Mouse (Mus musculus) common myeloid progenitor, adult 5-6 weeks (primary cell): ENCODE results near the gene Ninj2. TPM values are rescaled to one million over a fixed set of nuclear protein-coding genes. Genes with fewer than 3 reads are reported as not detected.
"Not testable (repeated sequence)": the region's sequence is repeated elsewhere in the genome, so short reads cannot be mapped to it uniquely, and the experiment has no call there.

ENCODE experiments used
- ATAC-seq: replicated peaks from 2 replicates; pipeline ENCODE4 v1.8.0; 2016; ENCODE audit warnings: low read depth, mild to moderate bottlenecking, moderate TSS enrichment, inconsistent platforms; ENCODE audit not compliant: poor library complexity, severe bottlenecking
- total RNA-seq: library from RNA; stranded (forward); fragments of 200-1000, 187-1606 nt; gene quantifications from 2 replicates; pipeline ENCODE4 v1.2.3, GENCODE M21; 2017

Gene Ninj2
- not detected in 2 replicates for total RNA-seq

DNA sequence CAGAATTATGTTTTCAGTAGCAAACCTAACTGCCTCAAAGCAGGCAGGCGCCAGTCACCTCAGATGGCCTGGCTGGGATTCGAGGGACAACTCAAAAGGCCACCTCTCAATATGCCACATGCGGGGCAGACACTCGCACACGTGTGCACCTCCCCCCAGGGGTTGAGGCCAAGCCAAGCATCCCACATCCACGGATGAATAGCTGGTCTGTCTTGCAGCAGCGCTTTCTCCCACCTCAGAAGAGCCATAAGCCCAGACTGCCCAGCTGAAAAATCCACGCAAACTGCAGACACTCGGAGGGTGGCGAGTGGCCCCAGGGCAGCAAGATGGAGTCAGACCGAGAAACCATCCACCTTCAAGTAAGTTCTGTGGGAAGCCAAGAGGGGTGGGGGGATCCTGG, at the start of gene Ninj2:
Gene Ninj2 (plus strand): TSS at position 251 of the 400 bp plus-strand sequence.
- no peak for ATAC-seq

DNA sequence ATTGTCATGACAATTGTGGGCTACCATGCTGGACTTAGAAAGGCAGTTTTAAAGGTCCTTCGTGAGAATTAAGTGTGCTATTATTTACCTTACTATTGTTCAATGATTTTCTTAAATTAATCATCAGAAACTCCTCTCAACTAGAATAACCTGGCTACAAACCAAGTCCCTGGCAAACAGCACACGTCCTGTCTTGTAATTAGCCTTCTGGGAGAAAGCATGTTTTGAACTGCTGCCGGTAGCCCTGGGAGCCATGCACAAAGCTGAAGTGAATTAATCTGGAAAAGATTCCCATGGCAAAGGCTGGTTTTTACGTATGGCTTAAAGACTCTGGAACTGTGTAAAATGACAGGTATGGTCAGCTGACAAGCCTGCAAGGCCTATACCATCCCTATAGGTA, 47.7 kb upstream of the Ninj2 start:
- no peak for ATAC-seq

DNA sequence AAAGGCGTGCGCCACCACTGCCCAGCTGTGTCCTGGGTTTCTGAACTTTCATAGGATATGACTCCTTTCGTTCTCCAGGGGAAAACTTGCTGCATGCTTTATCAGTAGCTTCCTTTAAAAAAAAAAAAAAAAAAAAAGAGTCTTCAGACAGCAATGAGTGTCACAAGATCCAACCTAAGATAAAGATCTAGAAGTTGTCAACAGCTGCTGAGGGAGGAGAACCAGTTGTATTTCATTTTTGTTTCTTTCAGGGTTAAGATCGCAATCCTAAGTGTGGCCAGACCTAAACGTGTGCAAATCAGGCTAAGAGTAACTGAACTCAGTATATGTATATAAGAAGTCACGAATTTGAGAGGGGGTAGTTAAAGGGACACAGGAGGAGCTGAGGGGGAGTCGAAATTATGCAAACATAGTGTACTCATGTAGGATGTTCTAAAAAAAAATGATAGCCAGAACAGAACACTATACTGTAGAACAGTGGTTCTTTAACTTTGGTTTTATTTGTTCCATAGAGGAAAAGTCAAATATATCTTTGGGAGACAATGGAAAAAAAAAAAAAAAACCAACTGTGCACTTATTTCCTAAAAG, 45.4 kb upstream of the Ninj2 start:
- ATAC-seq: no peak

DNA sequence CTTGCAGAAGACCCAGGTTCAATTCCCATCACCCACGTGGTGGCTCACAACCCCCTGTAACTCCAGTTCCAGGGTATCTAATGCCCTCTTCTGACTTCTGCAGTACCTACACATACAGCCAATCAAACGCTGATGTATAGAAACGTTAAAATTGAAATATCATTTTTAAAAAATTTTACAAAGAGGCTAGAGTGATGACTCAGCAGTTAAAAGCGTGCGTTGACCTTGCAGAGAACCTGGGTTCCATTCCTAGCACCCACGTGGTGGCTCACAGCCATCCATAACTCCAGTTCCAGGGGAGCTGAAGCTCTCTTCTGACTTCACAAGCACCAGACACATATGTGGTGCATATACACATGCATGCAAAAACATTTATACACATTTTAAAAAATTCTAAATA, 38.7 kb upstream of the Ninj2 start:
- no peak for ATAC-seq

DNA sequence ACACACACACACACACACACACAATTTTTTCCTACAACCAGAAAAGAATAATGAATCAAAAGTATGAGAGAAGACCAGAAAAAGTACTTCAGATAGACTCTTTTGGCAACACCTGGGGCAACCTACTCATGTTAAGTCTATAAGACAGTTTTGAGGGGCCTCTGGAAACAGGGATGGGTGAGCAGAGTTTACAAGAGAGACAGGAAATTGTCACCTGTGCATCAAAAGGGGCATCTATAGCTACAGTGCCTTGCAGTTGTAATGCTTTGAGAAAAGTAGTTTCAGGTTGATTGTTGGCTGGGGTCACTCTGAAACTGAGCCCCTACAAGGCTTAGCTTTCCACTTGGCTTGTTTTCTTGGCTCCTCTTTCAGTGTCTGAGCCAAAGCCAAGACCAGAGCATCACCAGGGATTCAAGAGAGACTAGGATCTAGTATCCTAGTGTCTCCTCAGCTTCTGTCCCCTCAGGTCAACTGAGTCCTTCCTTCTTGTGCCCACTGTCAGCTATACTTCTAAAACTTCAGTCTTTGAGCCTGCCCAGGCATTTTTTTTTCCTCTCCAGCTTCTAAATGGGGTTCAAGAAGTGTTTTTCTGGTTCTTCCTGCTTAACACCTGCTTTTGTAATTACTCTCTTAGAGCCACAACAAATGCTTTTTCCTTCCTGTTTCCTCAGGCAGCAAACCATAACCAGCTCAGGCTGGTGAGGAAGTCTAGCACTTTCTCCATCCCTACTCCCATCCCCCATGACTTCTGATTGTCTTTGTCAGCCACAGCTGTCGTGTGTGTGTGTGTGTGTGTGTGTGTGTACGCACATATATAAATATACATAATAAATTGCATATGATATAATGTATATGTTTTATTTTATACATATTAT, 37.2 kb upstream of the Ninj2 start:
- 0 out of 2 replicates have a peak, but pooled peaks have one; percentile 36 for ATAC-seq

DNA sequence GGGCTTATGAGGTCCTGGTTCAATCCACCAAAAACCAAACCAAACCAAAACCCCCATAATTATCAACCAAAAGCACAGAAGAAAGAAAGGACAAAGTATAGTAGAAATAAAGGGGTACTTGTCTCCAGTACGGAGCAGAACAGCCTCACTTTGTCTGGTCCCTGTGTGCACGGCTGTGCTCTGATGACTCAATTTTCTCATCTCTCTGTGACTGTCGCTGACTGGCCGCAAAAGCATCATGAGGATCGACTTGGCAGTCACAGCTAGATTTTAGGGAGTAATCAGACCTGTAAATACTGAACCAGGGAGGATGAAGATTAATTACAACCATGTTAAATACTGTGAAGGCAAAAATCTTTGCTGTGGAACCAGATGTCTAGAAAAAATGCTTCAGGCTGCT, 30.2 kb upstream of the Ninj2 start:
- ATAC-seq: no peak

DNA sequence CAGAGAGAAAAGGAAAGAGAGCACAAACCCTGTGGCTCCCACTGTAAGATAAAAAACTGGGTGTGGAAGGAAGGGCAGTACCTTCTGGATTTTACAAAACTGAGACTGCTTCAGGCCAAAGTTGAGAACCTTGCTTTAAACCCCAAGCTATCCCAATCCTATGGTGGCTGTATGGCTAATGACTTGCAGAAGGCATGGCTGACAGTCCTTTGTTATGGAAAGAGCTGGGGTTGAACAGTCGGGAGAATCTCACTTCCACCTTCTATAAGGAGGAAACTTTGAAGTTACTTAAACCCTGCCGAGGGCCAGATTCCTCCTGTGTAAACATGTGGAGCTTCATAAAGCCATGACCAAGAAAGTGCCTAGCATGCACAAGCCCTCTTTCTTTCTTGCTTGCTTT, 28.5 kb upstream of the Ninj2 start:
- no peak for ATAC-seq

DNA sequence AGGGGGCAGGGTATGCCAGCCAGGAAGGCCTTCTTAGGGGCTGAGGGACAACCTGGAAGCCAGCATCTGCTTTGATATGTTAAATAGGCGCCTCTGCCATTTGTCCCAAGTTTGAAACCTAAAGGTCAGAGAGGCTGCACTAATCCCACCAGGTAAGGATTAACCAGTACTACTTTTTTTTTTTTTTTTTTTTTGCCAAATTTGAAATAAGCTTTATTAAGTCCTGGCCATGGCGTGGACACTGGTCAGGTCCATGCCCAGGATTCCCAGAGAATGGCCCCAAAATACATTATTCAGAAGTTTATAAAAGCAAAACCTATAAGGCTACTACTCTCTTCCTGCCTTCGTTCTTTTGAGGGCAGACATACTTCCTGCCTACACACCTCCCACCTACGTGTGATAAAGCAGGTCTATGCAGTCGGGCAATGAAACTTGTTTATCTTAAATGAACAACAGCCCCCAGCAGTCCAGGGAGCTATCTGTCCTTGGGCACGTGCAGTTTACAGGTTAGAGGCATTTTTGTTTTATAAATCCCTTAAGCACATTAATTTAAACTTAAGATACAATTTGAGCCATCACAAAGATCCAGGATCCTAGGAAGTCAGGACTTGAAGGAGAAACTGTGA, 27.5 kb upstream of the Ninj2 start:
- no peak for ATAC-seq

DNA sequence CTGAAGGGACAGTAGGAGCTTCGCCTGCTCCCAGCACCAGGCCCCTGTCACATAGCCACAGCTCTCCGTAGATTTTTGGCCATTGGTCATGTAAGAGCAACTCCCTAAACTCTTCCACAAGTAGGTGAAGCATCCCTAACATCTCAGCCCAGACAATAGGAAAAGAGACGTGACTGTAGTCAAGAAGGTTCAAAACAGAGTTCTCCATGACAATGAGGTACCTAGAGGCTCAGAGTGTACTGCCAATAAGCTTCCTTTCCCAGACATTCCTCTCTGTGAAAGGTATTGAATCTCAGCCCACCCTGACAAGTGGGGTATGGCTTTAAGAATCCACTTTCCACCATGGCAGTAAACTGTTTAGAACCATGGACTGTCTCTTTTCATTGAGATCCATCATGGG, 23.6 kb upstream of the Ninj2 start:
- no peak for ATAC-seq

DNA sequence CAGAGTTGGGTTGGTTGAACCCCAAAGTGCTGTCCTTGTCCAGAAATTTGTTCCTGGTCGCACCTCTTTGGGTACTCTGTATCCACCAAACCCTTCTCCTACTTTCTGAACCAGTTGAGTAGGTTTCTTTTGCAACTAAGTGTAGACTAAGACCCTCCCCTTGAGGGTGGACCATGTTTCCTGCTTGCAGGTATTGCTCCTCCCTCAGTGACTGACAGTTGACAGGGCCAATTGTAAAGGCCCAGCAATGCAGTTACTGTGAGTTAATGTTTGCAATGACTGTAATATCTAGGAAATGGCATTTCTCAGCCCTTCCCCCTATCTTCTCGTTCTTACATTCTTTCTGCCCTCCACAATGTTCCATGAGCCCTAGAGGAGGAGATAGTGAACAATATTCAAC, 20.5 kb upstream of the Ninj2 start:
- no peak for ATAC-seq

DNA sequence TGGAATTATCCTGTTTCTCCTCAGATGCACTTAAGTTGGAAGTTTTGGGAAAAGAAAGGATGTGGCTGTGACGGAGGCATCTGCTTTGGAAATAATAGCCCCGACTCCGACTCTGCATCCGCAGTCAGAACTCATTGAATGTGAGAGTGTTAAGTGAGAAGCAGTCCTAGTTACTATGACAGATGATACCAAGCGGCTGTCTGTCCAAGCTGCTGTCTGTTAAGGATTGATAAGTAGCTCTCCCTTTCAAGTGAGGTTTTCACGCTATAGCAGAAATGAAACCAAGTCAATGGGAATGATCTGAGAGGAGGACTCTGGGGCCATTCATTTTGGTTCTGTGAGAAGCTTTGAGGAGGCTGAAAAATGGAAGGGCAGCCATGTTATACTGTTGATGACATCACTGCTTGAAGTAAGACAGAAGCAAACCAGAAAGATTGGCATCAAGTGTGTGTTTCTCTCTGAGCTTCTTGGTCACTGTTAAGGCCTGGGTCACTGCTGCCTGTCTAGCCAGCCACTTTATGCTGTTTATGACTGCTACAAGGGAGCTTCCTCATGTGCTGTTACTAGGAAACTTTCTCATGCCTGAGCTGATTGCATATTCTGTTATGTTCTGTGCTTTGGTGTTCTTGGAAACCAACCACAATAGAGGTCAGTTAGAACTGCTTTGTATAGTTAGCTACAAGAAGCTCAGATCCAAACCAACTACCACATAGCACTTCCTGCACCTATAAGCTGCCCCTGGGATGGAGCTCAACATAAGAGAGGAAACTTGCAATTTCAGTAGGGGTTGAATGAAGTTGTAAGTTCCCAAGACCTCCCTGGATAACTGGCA, 16.3 kb upstream of the Ninj2 start:
- peak; percentile 50; the same call in 1 of the 2 replicates for ATAC-seq

DNA sequence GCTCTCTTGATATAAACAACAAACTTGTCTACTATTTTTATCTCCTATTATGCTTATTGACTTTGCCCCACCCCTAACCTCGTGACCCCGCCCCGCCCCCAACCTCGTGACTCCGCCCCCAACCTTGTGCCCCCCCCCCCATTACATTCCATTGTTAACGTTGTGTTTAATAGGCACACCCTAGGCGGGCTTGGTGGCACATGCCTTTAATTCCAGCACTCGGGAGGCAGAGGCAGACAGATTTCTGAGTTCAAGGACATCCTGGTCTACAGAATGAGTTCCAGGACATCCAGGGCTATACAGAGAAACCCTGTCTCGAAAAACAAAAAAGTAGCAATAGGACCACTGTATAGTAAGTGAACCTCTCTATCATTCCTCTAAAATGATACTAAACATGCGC, 13.6 kb upstream of the Ninj2 start:
- ATAC-seq: no peak

DNA sequence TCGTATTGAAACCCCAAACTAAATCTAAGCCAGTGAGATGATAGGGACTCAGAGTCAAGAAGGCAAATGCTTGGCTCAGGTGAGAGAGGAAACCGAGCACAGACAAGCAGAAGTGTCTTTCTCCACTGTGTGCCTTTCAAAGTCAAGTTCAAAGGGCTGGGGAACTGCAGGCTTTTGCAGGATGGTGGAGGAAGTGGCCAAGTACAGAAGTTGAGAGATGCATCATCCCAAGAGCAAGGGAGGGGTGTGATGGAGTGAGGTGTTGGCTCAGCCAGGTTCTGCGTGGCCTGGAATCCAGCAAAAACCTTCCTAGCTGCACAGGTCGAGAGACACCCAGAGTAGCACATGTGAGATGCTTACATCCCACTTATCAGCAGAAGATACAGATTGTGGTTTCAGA, 11.6 kb upstream of the Ninj2 start:
- no peak for ATAC-seq

DNA sequence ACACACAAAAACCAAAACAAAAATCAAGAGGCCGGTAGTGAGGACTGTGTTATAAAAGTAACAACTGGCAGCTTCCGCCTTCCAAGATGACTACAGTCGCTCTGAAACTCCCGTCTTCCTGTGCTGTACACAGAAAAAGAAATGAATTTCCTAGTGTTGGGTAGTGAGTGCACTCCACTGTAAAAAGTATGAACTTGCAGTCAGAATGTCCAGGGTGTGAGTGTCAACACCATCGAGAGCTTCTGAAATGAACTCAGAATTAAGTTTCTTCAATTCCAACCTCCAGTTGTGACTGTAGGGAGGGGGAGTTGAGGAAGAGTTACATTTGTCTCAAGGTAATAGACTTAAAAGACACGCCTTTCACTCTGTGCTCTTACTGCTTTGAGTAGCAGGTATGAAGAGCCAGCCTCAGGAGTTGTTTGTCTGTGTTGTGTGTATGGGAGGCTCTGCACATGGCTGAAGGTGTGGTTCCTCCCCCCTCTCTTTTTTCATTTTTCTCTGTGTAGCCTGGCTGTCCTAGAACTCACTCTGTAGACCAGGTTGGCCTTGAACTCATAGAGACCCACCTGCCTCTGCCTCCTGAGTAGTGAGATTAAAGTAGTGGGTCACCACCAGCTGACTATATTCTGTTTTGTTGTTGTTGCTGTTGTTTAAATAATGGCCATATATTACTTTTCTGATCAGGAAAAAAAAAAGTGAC, 10.7 kb upstream of the Ninj2 start:
- ATAC-seq: no peak

DNA sequence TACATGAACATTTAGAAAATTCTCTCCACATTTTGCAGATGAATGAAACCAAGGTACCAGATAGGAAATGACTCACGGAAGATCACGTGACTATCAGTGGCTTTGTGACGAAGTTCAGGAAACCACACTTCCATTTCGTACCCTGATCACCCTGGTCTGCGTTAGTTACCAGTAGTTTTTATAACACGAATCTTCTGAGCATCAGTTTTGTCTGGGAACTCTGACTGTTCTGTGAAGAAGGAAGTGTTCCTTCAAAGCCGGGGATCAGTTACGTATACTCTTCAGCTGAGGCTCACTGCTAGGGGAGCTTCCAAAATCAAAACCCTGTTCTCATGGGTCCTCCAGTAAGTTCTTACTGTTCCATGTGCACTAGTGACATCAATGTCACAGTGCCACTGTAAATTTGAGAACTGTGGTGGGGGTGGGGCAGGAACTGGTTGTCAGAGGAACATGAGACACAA, 10.2 kb upstream of the Ninj2 start:
- ATAC-seq: peak; percentile 93

DNA sequence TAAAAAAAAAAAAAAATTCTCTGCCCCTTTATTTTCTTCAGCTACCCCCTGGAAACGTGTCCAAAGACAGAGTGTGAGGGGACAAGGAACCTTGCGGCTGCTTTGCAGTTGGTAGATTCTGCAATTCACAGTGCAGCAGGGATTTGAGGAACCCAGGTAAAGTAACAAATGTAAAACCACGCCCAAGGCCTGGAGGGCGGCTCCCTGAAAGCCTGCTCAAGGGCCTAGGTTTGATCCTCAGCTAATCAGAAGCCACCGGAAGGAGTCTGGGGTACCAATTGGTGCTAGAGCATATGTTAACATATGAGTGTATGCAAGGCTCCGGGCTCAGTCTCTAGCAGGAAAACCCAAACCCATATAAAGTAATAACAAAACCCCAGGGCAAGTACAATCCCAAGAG, 9.7 kb upstream of the Ninj2 start:
- ATAC-seq: peak; percentile 21

DNA sequence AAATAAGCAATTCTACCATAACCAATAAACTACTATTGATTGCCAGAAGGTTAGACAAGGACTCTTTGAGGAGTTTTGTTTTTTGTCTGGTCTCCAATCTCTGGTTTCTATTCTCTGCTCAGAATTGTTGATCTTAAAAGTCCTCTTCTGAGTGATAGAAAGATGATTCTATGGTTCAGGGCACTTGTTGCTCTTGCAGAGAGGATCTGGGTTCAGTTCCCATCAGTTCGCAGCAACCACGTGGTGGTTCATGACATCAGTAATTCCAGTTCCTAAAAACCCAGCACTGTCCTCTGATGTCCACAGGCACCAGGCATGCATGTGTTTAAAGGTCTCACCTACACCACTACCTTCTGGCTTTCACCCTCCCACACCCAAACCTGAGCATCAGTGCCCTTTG, 8.2 kb upstream of the Ninj2 start:
- no peak for ATAC-seq

DNA sequence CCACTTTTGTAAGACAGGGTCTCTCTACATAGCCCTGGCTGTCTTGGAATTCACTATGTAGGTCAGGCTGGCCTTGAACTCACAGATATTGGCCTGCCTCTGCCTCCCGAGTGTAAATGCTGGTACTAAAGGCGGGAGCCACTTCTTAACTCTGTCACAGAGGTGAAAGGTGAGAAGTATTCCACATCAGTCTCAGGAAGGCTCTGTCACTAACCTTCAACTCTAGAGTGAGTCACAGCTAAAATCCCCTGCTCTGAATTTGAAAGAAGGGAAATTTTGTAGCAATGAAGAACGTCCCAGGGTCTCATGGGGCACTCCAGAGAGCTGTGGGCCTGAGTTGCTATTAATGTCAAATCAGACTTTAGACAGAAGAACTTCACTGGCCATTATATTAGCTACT, 7.3 kb upstream of the Ninj2 start:
- no peak for ATAC-seq

DNA sequence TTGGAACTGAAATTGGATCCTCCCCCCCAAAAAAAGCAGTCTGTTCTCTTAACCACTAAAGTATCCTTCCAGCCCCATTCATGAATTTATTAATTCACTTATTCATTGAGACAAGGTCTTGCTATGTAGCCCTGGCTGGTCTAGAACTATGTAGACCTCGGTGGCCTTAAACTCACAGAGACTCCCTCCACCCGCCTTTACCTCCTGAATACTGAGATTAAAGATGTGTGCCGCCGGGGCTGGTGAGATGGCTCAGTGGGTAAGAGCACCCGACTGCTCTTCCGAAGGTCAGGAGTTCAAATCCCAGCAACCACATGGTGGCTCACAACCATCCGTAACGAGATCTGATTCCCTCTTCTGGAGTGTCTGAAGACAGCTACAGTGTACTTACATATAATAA, 6.1 kb upstream of the Ninj2 start:
- not testable (repeated sequence) for ATAC-seq
